Comparison of ENCODE assay signal across 15 mouse cellular contexts in genomic region chr9:56218860-56219259, GRCm38 (mm10).
"Had no signal": no experiment of that assay in that cellular context is flagged by ENCODE, and none has a peak within 500 bp of the region (broad histone marks: within the 10 kb centered on the region; RNA-seq: fewer than 3 reads in every experiment).

No protein-coding gene starts in this region.

- ATAC-seq: midbrain, embryonic 13.5 days; midbrain, embryonic 15.5 days had no signal

- H3K27ac ChIP-seq: midbrain, embryonic 13.5 days; midbrain, embryonic 15.5 days; neural tube, embryonic 12.5 days; stomach, embryonic 15.5 days; stomach, postnatal 0 days had no signal

- DNase-seq: lung, adult 18-20 months; lung, embryonic 14.5 days; lung, postnatal 10 days; lung, postnatal 4 days; right cerebral cortex, postnatal 14 days; thymus, adult 18-20 months; thymus, postnatal 14 days; thymus, postnatal 36 days had no signal

- H3K36me3 ChIP-seq: midbrain, embryonic 13.5 days; midbrain, embryonic 15.5 days; neural tube, embryonic 12.5 days; stomach, embryonic 15.5 days had no signal

- H3K4me2 ChIP-seq: lung, embryonic 14.5 days; midbrain, embryonic 11.5 days; midbrain, embryonic 13.5 days; midbrain, embryonic 15.5 days; neural tube, embryonic 12.5 days; stomach, embryonic 15.5 days had no signal

- H3K4me3 ChIP-seq: megakaryocyte, embryonic 14.5 days; midbrain, embryonic 13.5 days; midbrain, embryonic 15.5 days; neural tube, embryonic 12.5 days; stomach, embryonic 15.5 days had no signal

- H3K27me3 ChIP-seq: megakaryocyte, embryonic 14.5 days; midbrain, embryonic 15.5 days; neural tube, embryonic 12.5 days; stomach, embryonic 15.5 days had no signal

- H3K9ac ChIP-seq: lung, embryonic 14.5 days; midbrain, embryonic 13.5 days; midbrain, embryonic 15.5 days; neural tube, embryonic 12.5 days; stomach, embryonic 15.5 days had no signal

- H3K9me3 ChIP-seq: megakaryocyte, embryonic 14.5 days; midbrain, embryonic 13.5 days; midbrain, embryonic 15.5 days; neural tube, embryonic 12.5 days; stomach, embryonic 15.5 days had no signal
